Mouse (Mus musculus) limb, embryonic 11.5 days (tissue): ENCODE measurements around the gene Aifm3. TPM values are rescaled to one million over a fixed set of nuclear protein-coding genes. Genes with fewer than 3 reads are reported as not detected.

Source experiments
- ATAC-seq: fragments of 200-750 bp; cut with Nextera tagmentation; 2 replicates; pipeline ENCODE4 v1.8.0; 2017; ENCODE audit warnings: low read depth; ENCODE audit not compliant: insufficient number of reproducible peaks, low FRiP score, low TSS enrichment
- DNase-seq: peaks from one replicate; pipeline ENCODE4 v3.0.0-alpha.2; 2015; ENCODE audit warnings: low spot score
- H3K27ac ChIP-seq: fragments of 300-500 bp; sonication (generic); replicated peaks from 2 replicates; pipeline ENCODE4 v1.5.1; 2014; ENCODE audit warnings: low read depth, mild to moderate bottlenecking, low read length
- H3K27me3 ChIP-seq: fragments of 300-500 bp; sonication (generic); 2 replicates; pipeline ENCODE4 v1.6.1; 2014; ENCODE audit warnings: mild to moderate bottlenecking, low read length, mixed read lengths; ENCODE audit not compliant: control insufficient read depth, insufficient read depth
- H3K36me3 ChIP-seq: fragments of 300-500 bp; sonication (generic); 2 replicates; pipeline ENCODE4 v1.6.1; 2014; ENCODE audit warnings: mild to moderate bottlenecking, low read length, moderate library complexity, mixed read lengths; ENCODE audit not compliant: control insufficient read depth, insufficient read depth
- H3K4me1 ChIP-seq: fragments of 300-500 bp; sonication (generic); 2 replicates; pipeline ENCODE4 v1.6.1; 2014; ENCODE audit warnings: low read length, mixed read lengths; ENCODE audit not compliant: control insufficient read depth, insufficient read depth
- H3K4me2 ChIP-seq: fragments of 300-500 bp; sonication (generic); 2 replicates; pipeline ENCODE4 v1.6.1; 2014; ENCODE audit warnings: low read depth, mild to moderate bottlenecking, moderate library complexity; ENCODE audit not compliant: severe bottlenecking
- H3K4me3 ChIP-seq: fragments of 300-500 bp; sonication (generic); 2 replicates; pipeline ENCODE4 v1.5.1; 2014; ENCODE audit warnings: low read depth, low read length
- H3K9ac ChIP-seq: fragments of 300-500 bp; sonication (generic); 2 replicates; pipeline ENCODE4 v1.6.1; 2014; ENCODE audit warnings: mild to moderate bottlenecking, low read length
- H3K9me3 ChIP-seq: fragments of 300-500 bp; sonication (generic); 2 replicates; pipeline ENCODE4 v1.6.1; 2016; ENCODE audit warnings: low read length; ENCODE audit not compliant: control insufficient read depth
- WGBS: fragments of 180-500 bp; shearing (Covaris S2); extraction: QIAGEN DNeasy Blood & Tissue Kit; methylation state at CpG from one replicate; pipeline ENCODE4 v1.1.7; 2014; 5-methylcytosine and 5-hydroxymethylcytosine counted together
- polyA plus RNA-seq: library from polyadenylated mRNA; unstranded; fragments of >200 nt; fragmentation: Nextera tagmentation; extraction: Ambion mirVana; gene quantifications from 2 replicates; pipeline ENCODE4 v1.2.1, GENCODE M21; 2014

The Aifm3 gene
- polyA plus RNA-seq, result 0.26 and 0.63 TPM in 2 replicates

GRCm38 (mm10) chr16:17489469-17490111 lies at the start of gene Aifm3:
Gene Aifm3, plus strand, starts transcription at chr16:17489611.
- Histone ChIP-seq H3K36me3 (peaks cover 8% of the 10 kb centered on the region; the same call in 1 of the 2 replicates), H3K4me3 (peak within 1 kb of the TSS; percentile 38), H3K27me3 (peaks cover 10% of the 10 kb centered on the region), H3K9ac (peak within 1 kb of the TSS; percentile 41; the same call in 1 of the 2 replicates), H3K4me2 (peak within 1 kb of the TSS; percentile 92), H3K4me1 (no peaks in the 10 kb centered on the region), H3K27ac (no peak within 1 kb of the TSS), H3K9me3 (no peaks in the 10 kb centered on the region)
- ATAC-seq, result peak; percentile 83
- peak; percentile 44 for DNase-seq
- under 1% methylated on average over 40 of the region's 47 CpGs for WGBS

- H3K27ac ChIP-seq, result peak within 1 kb of the TSS; percentile 88
These were observed 37.7 kb upstream of the Aifm3 start, which contains the start of gene Crkl for GRCm38 (mm10) chr16:17451541-17452372. Gene Crkl, plus strand, starts transcription at chr16:17451987.

GRCm38 (mm10) chr16:17452373-17452715 lies 37.1 kb upstream of the Aifm3 start:
- peak; percentile 23; the same call in 1 of the 2 replicates for ATAC-seq

More at GRCm38 (mm10) chr16:17451541-17452372, 37.7 kb upstream of the Aifm3 start, which contains the start of gene Crkl:
- ATAC-seq (peak; percentile 97), DNase-seq (peak; percentile 99)
- Histone ChIP-seq H3K4me2 (peak within 1 kb of the TSS; percentile 66), H3K27me3 (no peaks in the 10 kb centered on the region), H3K4me1 (peaks cover 9% of the 10 kb centered on the region), H3K9ac (peak within 1 kb of the TSS; percentile 97), H3K4me3 (peak within 1 kb of the TSS; percentile 97), H3K36me3 (peaks cover 5% of the 10 kb centered on the region), H3K9me3 (no peaks in the 10 kb centered on the region)
- under 1% methylated on average over 59 of the region's 63 CpGs for WGBS

GRCm38 (mm10) chr16:17456901-17457300 lies 32.5 kb upstream of the Aifm3 start:
- 95% methylated on average over 1 of the region's 1 CpGs for WGBS
- no peak overlapping the region for H3K4me3 ChIP-seq
- ATAC-seq (no peak), DNase-seq (no peak)
- no peak overlapping the region for H3K9ac ChIP-seq
- H3K27me3 ChIP-seq, result no peaks in the 10 kb centered on the region
- H3K27ac ChIP-seq, result no peak overlapping the region
- no peaks in the 10 kb centered on the region for H3K9me3 ChIP-seq
- H3K36me3 ChIP-seq, result peaks cover 9% of the 10 kb centered on the region
- H3K4me1 ChIP-seq, result peaks cover 6% of the 10 kb centered on the region; the same call in 1 of the 2 replicates
- H3K4me2 ChIP-seq, result no peak overlapping the region

More at GRCm38 (mm10) chr16:17452373-17452715, 37.1 kb upstream of the Aifm3 start:
- H3K27me3 ChIP-seq, result no peaks in the 10 kb centered on the region
- peaks cover 7% of the 10 kb centered on the region for H3K36me3 ChIP-seq
- no peak for DNase-seq
- peak overlapping the region; percentile 66 for H3K4me2 ChIP-seq
- H3K9me3 ChIP-seq, result no peaks in the 10 kb centered on the region
- H3K4me3 ChIP-seq, result peak overlapping the region; percentile 97
- under 1% methylated on average over 24 of the region's 24 CpGs for WGBS
- H3K27ac ChIP-seq, result peak overlapping the region; percentile 88; the same call in 1 of the 2 replicates
- H3K9ac ChIP-seq, result peak overlapping the region; percentile 97
- peaks cover 9% of the 10 kb centered on the region for H3K4me1 ChIP-seq

- Histone ChIP-seq H3K27ac (no peak overlapping the region), H3K4me1 (no peaks in the 10 kb centered on the region), H3K9ac (no peak overlapping the region), H3K36me3 (peaks cover 7% of the 10 kb centered on the region), H3K4me3 (no peak overlapping the region), H3K9me3 (no peaks in the 10 kb centered on the region), H3K4me2 (no peak overlapping the region), H3K27me3 (no peaks in the 10 kb centered on the region)
- DNase-seq (no peak), ATAC-seq (no peak)
- 91% methylated on average over 4 of the region's 4 CpGs for WGBS
These were observed 29.2 kb upstream of the Aifm3 start for GRCm38 (mm10) chr16:17460254-17460653.

GRCm38 (mm10) chr16:17461596-17461995 lies 27.8 kb upstream of the Aifm3 start:
- no peak overlapping the region for H3K9ac ChIP-seq
- peaks cover 5% of the 10 kb centered on the region for H3K36me3 ChIP-seq
- no peak overlapping the region for H3K4me2 ChIP-seq
- H3K27ac ChIP-seq, result no peak overlapping the region
- H3K4me3 ChIP-seq, result no peak overlapping the region
- WGBS, result 92% methylated on average over 1 of the region's 1 CpGs
- no peaks in the 10 kb centered on the region for H3K9me3 ChIP-seq
- no peaks in the 10 kb centered on the region for H3K4me1 ChIP-seq
- no peaks in the 10 kb centered on the region for H3K27me3 ChIP-seq
- DNase-seq, result no peak
- ATAC-seq, result no peak

GRCm38 (mm10) chr16:17463184-17463583 lies 26.2 kb upstream of the Aifm3 start:
- no peaks in the 10 kb centered on the region for H3K4me1 ChIP-seq
- 89% methylated on average over 2 of the region's 2 CpGs for WGBS
- ATAC-seq, result no peak
- H3K27ac ChIP-seq, result no peak overlapping the region
- H3K9ac ChIP-seq, result no peak overlapping the region
- no peak for DNase-seq
- no peaks in the 10 kb centered on the region for H3K27me3 ChIP-seq
- H3K9me3 ChIP-seq, result no peaks in the 10 kb centered on the region
- no peak overlapping the region for H3K4me2 ChIP-seq
- H3K36me3 ChIP-seq, result peaks cover 2% of the 10 kb centered on the region; the same call in 1 of the 2 replicates
- H3K4me3 ChIP-seq, result no peak overlapping the region

- no peaks in the 10 kb centered on the region for H3K27me3 ChIP-seq
- ATAC-seq (no peak), DNase-seq (no peak)
- H3K4me2 ChIP-seq, result no peak overlapping the region
- H3K4me3 ChIP-seq, result no peak overlapping the region
- 94% methylated on average over 4 of the region's 4 CpGs for WGBS
- peaks cover 9% of the 10 kb centered on the region; the same call in 1 of the 2 replicates for H3K36me3 ChIP-seq
- no peak overlapping the region for H3K27ac ChIP-seq
- H3K9ac ChIP-seq, result no peak overlapping the region
- H3K9me3 ChIP-seq, result no peaks in the 10 kb centered on the region
- no peaks in the 10 kb centered on the region for H3K4me1 ChIP-seq
These were observed 22.3 kb upstream of the Aifm3 start for GRCm38 (mm10) chr16:17466875-17467663.
